Mouse (Mus musculus) megakaryocyte, embryonic 14.5 days (primary cell): ENCODE measurements around the gene Mymk.

Experiments used
- FLI1 ChIP-seq: IDR thresholded peaks from 2 replicates; pipeline ENCODE4 v1.6.1; 2012; ENCODE audit warnings: low read length, inconsistent platforms, mixed read lengths
- GATA1 ChIP-seq: IDR thresholded peaks from 3 replicates; pipeline ENCODE4 v1.6.1; 2012; ENCODE audit warnings: mixed read lengths, low read length, inconsistent platforms, borderline replicate concordance

GRCm38 (mm10) chr2:27073407-27073806 is 1.4 kb upstream of the Mymk start:
- no peak for TF ChIP-seq GATA1
- TF ChIP-seq FLI1: no peak
